Mouse (Mus musculus) megakaryocyte, embryonic 14.5 days (primary cell): ENCODE measurements at regions not wholly inside any gene's neighbourhood (a gene's known extent, or its start where the extent isn't known, plus 50 kb on each side); places are given as distances from the start of the nearest gene placed in this dataset.

Experiments used
- H3K27me3 ChIP-seq: replicated peaks from 2 replicates; pipeline ENCODE3; 2012; ENCODE audit warnings: inconsistent platforms
- H3K36me3 ChIP-seq: replicated peaks from 2 replicates; pipeline ENCODE3; 2012; ENCODE audit warnings: low read length, inconsistent platforms, mixed read lengths
- H3K4me1 ChIP-seq: 2 replicates; pipeline ENCODE4 v1.6.1; 2012; ENCODE audit warnings: inconsistent platforms
- H3K4me3 ChIP-seq: replicated peaks from 2 replicates; pipeline ENCODE3; 2012; ENCODE audit warnings: moderate library complexity, mild to moderate bottlenecking, inconsistent platforms
- H3K9me3 ChIP-seq: 2 replicates; pipeline ENCODE4 v1.6.1; 2012; ENCODE audit warnings: inconsistent platforms
- FLI1 ChIP-seq: IDR thresholded peaks from 2 replicates; pipeline ENCODE4 v1.6.1; 2012; ENCODE audit warnings: low read length, inconsistent platforms, mixed read lengths
- GATA1 ChIP-seq: IDR thresholded peaks from 3 replicates; pipeline ENCODE4 v1.6.1; 2012; ENCODE audit warnings: mixed read lengths, low read length, inconsistent platforms, borderline replicate concordance

DNA sequence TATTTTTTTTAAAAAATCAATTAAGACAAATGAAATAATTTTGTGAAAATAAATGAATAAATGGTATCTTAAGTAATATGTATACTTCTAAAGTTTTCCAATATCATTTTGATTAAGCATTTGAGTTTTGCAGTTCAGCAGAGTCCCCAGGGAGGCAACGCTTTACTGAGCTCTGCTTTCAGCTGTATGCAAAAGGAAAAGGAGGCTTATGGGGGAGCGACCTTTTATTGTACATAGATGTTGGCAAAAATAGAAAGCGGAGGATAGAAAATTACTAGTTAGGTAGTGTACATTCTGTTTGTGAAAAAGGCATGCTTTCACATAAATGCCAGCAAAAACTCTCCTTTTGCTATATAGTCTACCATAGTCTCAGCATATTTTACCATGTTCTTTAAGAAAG is 382.2 kb downstream of the Gria2 start:
- Histone ChIP-seq H3K4me3 (no peak overlapping the region), H3K4me1 (no peaks in the 10 kb centered on the region), H3K9me3 (no peaks in the 10 kb centered on the region), H3K27me3 (no peaks in the 10 kb centered on the region), H3K36me3 (no peaks in the 10 kb centered on the region)
- no peak for TF ChIP-seq FLI1
- no peak for TF ChIP-seq GATA1

DNA sequence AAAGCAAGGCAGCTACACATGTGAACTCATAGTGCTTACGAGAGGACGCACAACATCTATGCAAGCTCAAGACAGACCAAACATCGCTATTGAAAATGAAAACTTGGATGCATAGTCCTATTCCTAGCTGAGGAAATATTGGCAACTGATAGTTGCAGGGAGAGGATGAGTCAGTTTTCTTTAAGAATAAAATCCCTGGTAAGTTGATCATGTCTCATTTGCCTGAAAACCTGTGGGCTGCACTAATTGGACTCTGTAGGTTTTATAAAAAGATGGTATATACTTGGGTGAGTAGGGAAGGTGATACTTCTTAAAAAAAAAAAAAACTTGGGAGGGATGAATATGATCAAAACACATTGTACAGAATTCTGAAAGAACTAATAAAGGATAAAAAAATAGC is 381.2 kb downstream of the Gria2 start:
- Histone ChIP-seq H3K4me1 (no peaks in the 10 kb centered on the region), H3K9me3 (no peaks in the 10 kb centered on the region), H3K27me3 (no peaks in the 10 kb centered on the region), H3K4me3 (no peak overlapping the region), H3K36me3 (no peaks in the 10 kb centered on the region)
- TF ChIP-seq FLI1: no peak
- no peak for TF ChIP-seq GATA1

DNA sequence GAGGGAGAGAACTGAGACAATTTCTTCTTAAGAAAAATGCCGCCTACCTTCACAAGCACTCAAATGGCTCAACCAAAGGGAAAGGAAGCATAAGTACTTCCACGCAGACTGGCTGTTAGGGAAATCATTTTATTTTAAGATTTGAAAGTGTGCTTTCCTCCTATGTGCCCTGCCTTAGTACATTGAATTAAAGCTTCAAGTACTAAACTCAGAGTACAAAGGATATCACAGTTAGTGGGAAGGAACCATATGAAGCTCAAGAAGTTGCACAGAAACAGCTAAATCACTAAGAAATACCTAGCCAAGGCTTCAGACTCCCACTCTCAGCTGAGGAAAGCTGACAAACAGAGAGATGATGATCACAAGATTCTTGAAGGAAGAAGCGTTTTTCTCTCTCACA is 380.5 kb downstream of the Gria2 start:
- H3K9me3 ChIP-seq: no peaks in the 10 kb centered on the region
- no peak for TF ChIP-seq FLI1
- no peak for TF ChIP-seq GATA1
- H3K27me3 ChIP-seq: no peaks in the 10 kb centered on the region
- H3K4me1 ChIP-seq: no peaks in the 10 kb centered on the region
- no peaks in the 10 kb centered on the region for H3K36me3 ChIP-seq
- no peak overlapping the region for H3K4me3 ChIP-seq

DNA sequence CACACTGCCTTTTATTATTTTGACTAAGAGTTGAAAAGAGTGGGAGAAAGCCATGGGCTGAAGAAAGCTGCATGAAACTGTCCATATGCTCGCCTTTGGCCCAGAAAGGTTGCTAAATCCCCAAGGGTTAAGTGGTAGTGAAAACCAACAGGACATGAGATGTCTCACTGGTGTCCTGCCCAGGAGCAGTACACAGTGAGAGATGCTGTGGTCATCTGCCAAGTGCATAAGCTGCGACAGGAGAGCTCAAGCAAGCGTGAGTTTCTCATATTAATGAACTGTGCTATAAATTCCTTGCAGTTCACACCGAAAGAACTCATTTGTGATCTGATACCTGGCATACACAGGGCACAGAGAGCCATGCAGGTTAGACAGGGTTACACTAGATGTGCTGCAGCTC is 380.0 kb downstream of the Gria2 start:
- Histone ChIP-seq H3K4me1 (no peaks in the 10 kb centered on the region), H3K36me3 (no peaks in the 10 kb centered on the region), H3K9me3 (no peaks in the 10 kb centered on the region), H3K4me3 (no peak overlapping the region), H3K27me3 (no peaks in the 10 kb centered on the region)
- no peak for TF ChIP-seq GATA1
- no peak for TF ChIP-seq FLI1
